Mouse (Mus musculus) bone marrow, adult 2 months (tissue): ENCODE results near the gene Krtap8-1.

ENCODE experiments used
- CTCF ChIP-seq: fragments of 200-500 bp; IDR thresholded peaks from 2 replicates; pipeline ENCODE4 v1.5.1; 2011; ENCODE audit warnings: low read length, control low read depth; ENCODE audit not compliant: control insufficient read depth, insufficient read depth
- POLR2A ChIP-seq: fragments of 200-500 bp; IDR thresholded peaks from 2 replicates; pipeline ENCODE4 v1.6.1; 2011; ENCODE audit warnings: low read depth, mild to moderate bottlenecking, control low read depth, low read length, borderline replicate concordance; ENCODE audit not compliant: control insufficient read depth

- no peak for TF ChIP-seq CTCF
- TF ChIP-seq POLR2A: no peak
Measured at GRCm38 (mm10) chr16:89513431-89513830, 25.7 kb upstream of the Krtap8-1 start.
